17 mouse cellular contexts compared by ENCODE assay signal in the genomic region with DNA sequence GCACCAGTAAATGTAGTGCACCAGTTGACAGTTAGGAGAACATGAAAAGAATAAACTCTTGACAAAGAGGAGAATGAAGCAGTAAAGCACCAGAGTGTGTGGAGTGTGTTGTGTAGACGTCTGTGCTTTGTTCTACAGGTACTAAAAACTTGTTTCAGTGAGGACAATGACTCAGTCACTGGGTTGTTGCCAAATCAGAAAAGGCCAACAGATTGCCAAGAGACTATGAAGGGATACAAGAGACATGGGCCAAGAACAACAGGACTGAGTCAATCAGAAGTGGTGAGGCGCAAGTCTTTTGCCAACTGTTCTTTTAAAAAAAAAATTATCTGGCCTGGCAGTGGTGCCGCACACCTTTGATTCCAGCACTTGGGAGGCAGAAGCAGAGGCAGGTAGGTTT.
A peak's percentile ranks its signal among the peaks of the same experiment; 100 is the strongest.
DNase-seq lines count a peak whose midpoint lies in the region; ATAC-seq lines count a peak whose summit lies in the region.
"Had no signal": no experiment of that assay in that cellular context is flagged by ENCODE, and none has a peak within 500 bp of the region (broad histone marks: within the 10 kb centered on the region; RNA-seq: fewer than 3 reads in every experiment).

No protein-coding gene starts in this region.

- WGBS in heart, embryonic 10.5 days = 78% methylated on average over 3 of the region's 3 CpGs
- WGBS in hindbrain, embryonic 10.5 days = 87% methylated on average over 3 of the region's 3 CpGs
- 82% methylated on average over 3 of the region's 3 CpGs for WGBS in midbrain, embryonic 14.5 days

- H3K4me3 ChIP-seq in heart, embryonic 10.5 days = no peak overlapping the region
- no peak overlapping the region for H3K4me3 ChIP-seq in hindbrain, embryonic 10.5 days
- no peak overlapping the region for H3K4me3 ChIP-seq in midbrain, embryonic 14.5 days (replicated peaks; ENCODE audit: low read depth, low read length)
- H3K4me3 ChIP-seq: embryonic facial prominence, embryonic 12.5 days; heart, embryonic 13.5 days; neural tube, embryonic 12.5 days had no signal

- no peak overlapping the region for H3K4me2 ChIP-seq in midbrain, embryonic 14.5 days (ENCODE audit: low read length)
- H3K4me2 ChIP-seq: embryonic facial prominence, embryonic 12.5 days; heart, embryonic 13.5 days; midbrain, embryonic 11.5 days; neural tube, embryonic 12.5 days had no signal

- H3K27me3 ChIP-seq in heart, embryonic 10.5 days (ENCODE audit: insufficient read depth, poor library complexity, severe bottlenecking) = no peaks in the 10 kb centered on the region
- no peaks in the 10 kb centered on the region for H3K27me3 ChIP-seq in hindbrain, embryonic 10.5 days (ENCODE audit: insufficient read depth, poor library complexity, severe bottlenecking)
- no peaks in the 10 kb centered on the region for H3K27me3 ChIP-seq in midbrain, embryonic 14.5 days (ENCODE audit: control insufficient read depth, insufficient read depth, low read length)
- H3K27me3 ChIP-seq: CH12.LX; embryonic facial prominence, embryonic 12.5 days; heart, embryonic 13.5 days; neural tube, embryonic 12.5 days had no signal

- H3K9ac ChIP-seq in midbrain, embryonic 14.5 days (replicated peaks; ENCODE audit: low read length) = no peak overlapping the region
- H3K9ac ChIP-seq: embryonic facial prominence, embryonic 12.5 days; forebrain, postnatal 0 days; heart, embryonic 13.5 days; neural tube, embryonic 12.5 days had no signal

- H3K9me3 ChIP-seq in heart, embryonic 10.5 days = no peaks in the 10 kb centered on the region
- no peaks in the 10 kb centered on the region for H3K9me3 ChIP-seq in hindbrain, embryonic 10.5 days
- H3K9me3 ChIP-seq in midbrain, embryonic 14.5 days (ENCODE audit: control insufficient read depth, low read length) = no peaks in the 10 kb centered on the region
- H3K9me3 ChIP-seq: embryonic facial prominence, embryonic 12.5 days; heart, embryonic 13.5 days; neural tube, embryonic 12.5 days had no signal

- no peak for ATAC-seq in midbrain, embryonic 14.5 days (ENCODE audit: low FRiP score, low TSS enrichment)
- ATAC-seq: forebrain, postnatal 0 days had no signal

- no peaks in the 10 kb centered on the region for H3K4me1 ChIP-seq in heart, embryonic 10.5 days
- H3K4me1 ChIP-seq in hindbrain, embryonic 10.5 days (replicated peaks) = peaks cover 17% of the 10 kb centered on the region
- peaks cover 9% of the 10 kb centered on the region; the same call in 1 of the 2 replicates for H3K4me1 ChIP-seq in midbrain, embryonic 14.5 days (ENCODE audit: control insufficient read depth, insufficient read depth, low read length)
- H3K4me1 ChIP-seq: embryonic facial prominence, embryonic 12.5 days had no signal

- DNase-seq in heart, adult 8-10 months (ENCODE audit: low spot score) = peak; percentile 63
- DNase-seq in heart, embryonic 10.5 days (ENCODE audit: low spot score) = no peak
- peak; percentile 91 for DNase-seq in NIH3T3 (ENCODE audit: low read depth)
- DNase-seq in brain, adult 2 months (ENCODE audit: low read depth, low spot score) = peak; percentile 94
- DNase-seq in fat pad, adult 2 months (ENCODE audit: extremely low read depth, low read depth, low spot score) = peak; percentile 62
- DNase-seq in hindbrain, embryonic 10.5 days (ENCODE audit: low spot score) = no peak
- DNase-seq in spleen, postnatal 14 days (ENCODE audit: low spot score in 2 of 2) = no peak
- no peak for DNase-seq in midbrain, embryonic 14.5 days
- DNase-seq: forebrain, postnatal 0 days; layer of hippocampus, postnatal 36 days had no signal

- no peaks in the 10 kb centered on the region for H3K36me3 ChIP-seq in heart, embryonic 10.5 days
- peaks cover 20% of the 10 kb centered on the region for H3K36me3 ChIP-seq in hindbrain, embryonic 10.5 days
- H3K36me3 ChIP-seq in midbrain, embryonic 14.5 days (ENCODE audit: control insufficient read depth, insufficient read depth, low read length) = peaks cover 28% of the 10 kb centered on the region
- H3K36me3 ChIP-seq: embryonic facial prominence, embryonic 12.5 days; heart, embryonic 13.5 days had no signal

- H3K27ac ChIP-seq in heart, embryonic 10.5 days = no peak overlapping the region
- no peak overlapping the region for H3K27ac ChIP-seq in hindbrain, embryonic 10.5 days
- no peak overlapping the region for H3K27ac ChIP-seq in midbrain, embryonic 14.5 days (replicated peaks; ENCODE audit: low read depth, low read length)
- H3K27ac ChIP-seq: embryonic facial prominence, embryonic 12.5 days; heart, embryonic 13.5 days; kidney, postnatal 0 days; neural tube, embryonic 12.5 days; stomach, postnatal 0 days had no signal

Comparison
In these comparisons a context has a peak if more than half of its experiments do, and no peak if none do; other contexts are left out.
1. DNase-seq: peak in heart, adult 8-10 months (single experiment), NIH3T3 (single experiment), brain, adult 2 months (single experiment) and fat pad, adult 2 months (single experiment); none in heart, embryonic 10.5 days (single experiment), hindbrain, embryonic 10.5 days (single experiment), spleen, postnatal 14 days (0 of 2) and midbrain, embryonic 14.5 days (single experiment).